Mouse (Mus musculus): ENCODE results near the gene Adap2.
"Not testable (repeated sequence)": the region's sequence is repeated elsewhere in the genome, so short reads cannot be mapped to it uniquely, and the experiment has no call there.

The Adap2 gene

GRCm38 (mm10) chr11:80161041-80161440, 7.1 kb downstream of the Adap2 start:
- DNase-seq = no peak

DNA sequence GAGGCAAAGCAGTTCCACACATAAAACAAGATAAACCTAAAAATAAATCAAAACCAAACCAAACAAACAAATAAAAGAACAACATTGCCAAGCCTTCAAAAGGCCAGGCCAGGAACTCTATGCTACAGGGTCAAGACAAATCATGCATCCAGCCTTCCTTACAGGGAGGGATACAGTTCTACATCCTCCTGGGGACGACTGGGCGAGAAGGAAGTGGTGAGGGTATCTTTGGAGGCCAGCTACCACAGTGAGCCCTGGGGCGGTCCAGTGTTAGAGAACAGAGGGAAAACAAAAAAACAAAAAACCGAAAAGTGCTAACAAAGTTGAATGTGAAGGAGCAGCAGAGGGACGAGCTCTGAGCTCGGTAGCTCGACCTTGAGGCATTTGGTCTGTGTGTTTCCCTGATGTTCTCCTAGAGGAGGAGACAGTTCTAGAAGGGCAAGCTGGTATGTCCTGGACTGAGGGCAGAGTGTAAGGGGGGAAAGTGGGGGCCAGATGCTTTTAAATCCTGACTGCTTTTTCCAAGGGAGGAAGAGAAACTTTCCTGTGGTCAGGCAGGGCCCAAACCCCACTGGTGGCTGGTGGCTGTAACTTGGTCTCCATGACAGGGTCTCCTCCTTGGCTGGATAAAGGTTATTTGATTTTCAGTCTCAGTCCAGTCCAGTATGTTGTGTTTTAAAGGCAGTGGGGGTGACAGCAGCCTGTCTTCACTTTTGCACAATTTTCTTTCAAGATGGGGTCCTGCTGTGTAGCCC, 9.6 kb downstream of the Adap2 start:
- DNase-seq = no peak

- peak; percentile 73 to 86 for DNase-seq
These were observed 10.3 kb downstream of the Adap2 start for GRCm38 (mm10) chr11:80164224-80164623.

- no peak for DNase-seq
These were observed 14.2 kb downstream of the Adap2 start for GRCm38 (mm10) chr11:80168121-80168520.

DNA sequence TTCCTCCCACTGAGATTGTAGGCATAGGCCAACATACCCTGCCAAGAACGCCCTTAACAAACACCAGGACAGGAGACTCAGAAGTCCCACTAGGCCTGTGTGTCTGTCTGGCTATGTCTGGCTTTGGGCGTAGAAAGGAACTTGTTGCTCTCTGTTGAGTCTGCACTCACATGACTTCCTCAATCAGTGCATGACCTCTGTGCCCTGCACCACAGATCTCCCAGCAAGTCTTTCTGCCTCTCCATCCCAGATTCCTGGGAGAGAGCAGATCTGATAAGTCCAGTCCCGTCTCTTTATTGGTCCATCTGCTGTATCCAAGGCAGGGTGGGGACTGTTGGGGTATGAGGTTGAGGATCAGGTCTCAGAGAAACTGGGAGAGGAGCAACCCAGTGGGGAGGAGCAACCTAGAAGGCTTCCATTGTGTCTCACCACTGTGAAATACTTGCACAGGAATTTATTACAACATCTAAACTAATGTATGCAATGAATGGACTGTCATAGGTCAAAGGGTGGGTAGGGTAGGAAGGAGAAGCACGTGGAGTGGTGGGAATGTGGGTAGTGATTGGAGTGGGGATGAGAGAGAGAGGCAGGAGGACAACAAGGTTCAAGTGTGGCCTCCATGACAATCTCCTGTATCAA, 14.8 kb downstream of the Adap2 start:
- DNase-seq = peak in 1 of 2 experiments; percentile 57

GRCm38 (mm10) chr11:80169629-80170028, 15.7 kb downstream of the Adap2 start:
- DNase-seq = no peak

GRCm38 (mm10) chr11:80170351-80170750, 16.4 kb downstream of the Adap2 start:
- DNase-seq = no peak

GRCm38 (mm10) chr11:80171884-80172283, 18.0 kb downstream of the Adap2 start:
- DNase-seq = peak; percentile 88 to 93

DNA sequence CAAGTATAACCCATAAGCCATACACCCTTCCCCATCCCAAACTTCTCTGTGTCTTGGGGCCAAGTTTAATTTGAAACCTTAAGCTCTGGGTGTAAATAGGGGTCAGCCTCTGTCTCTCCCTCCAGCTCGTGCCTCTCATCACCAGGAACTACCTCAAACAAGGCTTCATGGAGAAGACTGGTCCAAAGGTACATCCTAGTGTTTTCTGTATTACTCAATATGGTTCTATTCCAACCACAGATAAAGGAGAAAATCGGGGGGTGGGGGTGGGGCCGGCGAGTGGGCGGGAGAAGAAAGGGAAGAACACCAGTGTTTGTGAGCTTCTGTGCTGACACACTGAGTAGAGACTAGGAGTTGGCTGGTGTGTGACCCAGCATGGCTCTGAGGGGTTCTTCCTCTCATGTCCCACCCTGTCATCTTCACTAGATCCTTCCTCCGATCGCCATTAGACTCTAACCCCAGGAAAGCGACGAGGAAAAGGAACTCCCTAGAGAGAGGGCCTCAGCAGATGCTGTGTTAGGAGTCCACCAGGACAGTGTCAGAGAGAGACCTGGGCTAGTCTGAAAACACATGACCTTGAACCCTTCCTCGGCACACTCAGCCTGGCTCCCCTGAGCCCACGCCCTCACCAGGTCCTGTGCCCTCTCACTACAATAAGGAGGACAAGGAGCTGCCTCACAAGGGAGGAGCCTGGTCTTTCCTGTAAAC, 20.2 kb downstream of the Adap2 start:
- DNase-seq = no peak

DNA sequence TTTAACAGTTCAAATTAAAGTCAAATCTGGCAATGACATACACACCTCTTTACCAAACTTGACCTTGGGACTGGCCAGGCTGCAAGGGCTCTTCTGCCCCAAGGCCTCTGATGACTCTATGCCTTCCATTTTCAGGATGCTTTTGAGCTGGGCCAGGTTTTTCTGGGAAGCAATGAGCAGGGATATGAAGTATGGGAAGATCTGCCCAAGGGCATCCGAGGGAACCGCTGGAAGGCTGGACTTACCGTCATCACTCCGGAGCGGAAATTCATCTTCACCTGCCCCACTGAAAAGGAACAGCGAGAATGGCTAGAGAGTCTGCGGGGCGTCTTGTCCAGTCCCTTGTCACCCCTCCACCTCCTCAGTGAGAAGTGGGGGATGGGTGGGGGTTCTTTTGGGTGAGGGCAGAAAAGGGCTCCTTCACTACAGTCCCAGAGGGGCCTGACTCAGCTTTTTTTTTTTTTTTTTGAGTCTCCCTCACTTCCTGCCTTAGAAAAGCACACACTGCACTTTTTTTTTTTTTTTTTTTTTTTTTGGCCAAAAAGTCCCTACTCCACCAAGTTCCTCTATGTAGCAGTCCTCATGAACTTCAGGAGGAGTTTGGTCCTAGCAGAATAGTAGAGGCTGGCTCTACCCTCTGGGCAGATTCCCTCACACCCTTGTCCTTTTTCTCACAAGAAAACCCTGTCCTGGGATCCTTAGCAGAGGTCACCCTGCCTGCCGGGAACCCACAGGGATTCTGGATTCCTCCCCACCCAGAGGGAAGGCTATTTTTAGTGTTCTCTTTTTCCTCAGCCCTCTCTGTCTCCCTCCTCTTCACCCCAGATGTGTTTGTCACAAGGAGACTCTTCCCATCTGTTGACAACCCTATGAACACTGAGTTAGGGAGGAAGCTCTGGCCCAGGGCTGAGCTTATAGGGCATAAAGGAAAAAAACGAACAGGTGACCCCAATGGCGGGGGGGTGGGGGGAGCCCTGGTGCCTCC, 23.3 kb downstream of the Adap2 start:
- DNase-seq = peak; percentile 44 to 71

GRCm38 (mm10) chr11:80178316-80178715, 24.4 kb downstream of the Adap2 start:
- DNase-seq = no peak

GRCm38 (mm10) chr11:80181021-80181749, 27.3 kb downstream of the Adap2 start:
- no peak for DNase-seq

DNA sequence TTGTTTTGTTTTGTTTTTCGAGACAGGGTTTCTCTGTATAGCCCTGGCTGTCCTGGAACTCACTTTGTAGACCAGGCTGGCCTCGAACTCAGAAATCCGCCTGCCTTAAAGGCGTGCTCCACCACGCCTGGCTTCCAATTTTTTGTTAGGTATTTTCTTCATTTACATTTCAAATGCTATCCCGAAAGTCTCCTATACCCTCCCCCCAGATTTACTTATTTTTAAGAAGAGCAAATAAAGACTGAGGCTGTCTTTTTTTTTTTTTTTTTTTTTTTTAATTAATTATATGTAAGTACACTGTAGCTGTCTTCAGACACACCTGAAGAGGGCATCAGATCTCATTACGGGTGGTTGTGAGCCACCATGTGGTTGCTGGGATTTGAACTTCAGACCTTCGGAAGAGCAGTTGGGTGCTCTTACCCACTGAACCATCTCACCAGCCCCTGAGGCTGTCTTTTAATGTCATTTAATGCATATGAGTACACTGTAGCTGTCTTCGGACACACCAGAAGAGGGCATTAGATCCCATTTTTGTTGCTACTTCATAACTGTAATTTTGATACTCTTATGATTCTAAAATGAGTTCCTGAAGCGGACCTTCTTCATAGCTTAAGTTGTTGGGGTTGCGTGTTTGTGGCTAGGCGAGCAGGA, 29.3 kb downstream of the Adap2 start:
- DNase-seq = not testable (repeated sequence)

GRCm38 (mm10) chr11:80183705-80184255, 29.9 kb downstream of the Adap2 start, which contains the start of gene Rnf135:
Gene Rnf135 (plus strand): TSS chr11:80183851.
- DNase-seq = peak; percentile 97 to 98

DNA sequence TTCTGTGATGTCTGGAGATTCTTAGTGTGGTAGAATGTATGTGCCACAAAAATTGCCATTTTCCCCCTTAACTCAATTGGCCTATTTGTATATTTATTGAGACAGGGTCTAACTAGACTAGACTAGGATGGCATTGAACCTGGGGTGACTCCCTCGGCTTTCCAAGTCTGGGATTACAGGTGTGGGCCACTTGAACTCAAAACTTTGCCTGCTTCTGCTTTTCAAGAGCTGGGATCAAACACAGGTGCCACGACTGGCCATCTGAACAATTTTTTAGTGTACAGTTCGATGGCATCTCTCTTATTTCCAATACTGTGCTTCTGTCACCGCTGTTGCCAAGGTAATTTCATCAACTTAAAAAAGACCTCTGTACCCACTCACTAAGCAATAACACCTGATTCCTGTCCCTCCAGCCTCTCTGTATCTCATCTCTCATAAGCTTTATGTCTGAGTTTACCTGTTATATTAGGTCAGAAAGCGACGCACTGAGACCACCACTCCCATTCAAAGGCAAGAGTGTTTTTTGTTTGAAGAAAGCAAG, 30.7 kb downstream of the Adap2 start:
- DNase-seq = no peak

- not testable (repeated sequence) for DNase-seq
These were observed 31.6 kb downstream of the Adap2 start for GRCm38 (mm10) chr11:80185441-80185976.

GRCm38 (mm10) chr11:80190280-80190679, 36.4 kb downstream of the Adap2 start:
- DNase-seq = no peak

- peak in 1 of 2 experiments; percentile 37 for DNase-seq
These were observed 39.9 kb downstream of the Adap2 start for GRCm38 (mm10) chr11:80193827-80194226.

DNA sequence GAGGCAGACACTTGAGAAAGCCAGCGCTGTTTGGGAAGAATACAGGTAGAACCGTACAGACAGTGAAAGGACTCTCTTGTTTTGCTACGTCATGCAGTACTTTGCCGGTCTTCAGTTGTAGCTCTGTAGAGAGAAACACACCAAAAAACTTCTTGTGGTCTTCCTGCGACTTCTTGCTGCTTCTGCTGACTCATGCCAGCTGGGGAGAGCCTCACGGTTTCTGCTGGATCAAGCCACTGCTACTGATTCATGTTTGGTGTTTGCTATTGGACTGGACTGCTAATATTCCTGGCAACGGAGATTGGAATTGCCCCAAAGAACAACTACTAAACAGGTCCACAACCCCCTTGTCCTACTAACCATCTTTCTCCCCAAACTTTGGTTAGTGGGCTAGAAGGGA, 42.4 kb downstream of the Adap2 start:
- DNase-seq = peak in 1 of 2 experiments; percentile 6

- peak in 1 of 2 experiments; percentile 7 for DNase-seq
These were observed 45.4 kb downstream of the Adap2 start for GRCm38 (mm10) chr11:80199316-80199715.
